Mouse (Mus musculus) liver, adult 2 months (tissue): ENCODE data around the gene Cfap45.

ENCODE experiments used
- CTCF ChIP-seq: fragments of 200-500 bp; IDR thresholded peaks from 2 replicates; pipeline ENCODE4 v1.5.1; 2011; ENCODE audit warnings: low read depth, low read length, control low read depth
- POLR2A ChIP-seq: fragments of 200-500 bp; IDR thresholded peaks from 2 replicates; pipeline ENCODE4 v1.6.1; 2011; ENCODE audit warnings: low read length, control low read depth; ENCODE audit not compliant: insufficient read depth; ENCODE audit errors: extremely low read depth

- TF ChIP-seq CTCF, result no peak
- no peak for TF ChIP-seq POLR2A
Measured at GRCm38 (mm10) chr1:172480376-172480775, 40.2 kb upstream of the Cfap45 start.
